Mouse (Mus musculus) forebrain, embryonic 15.5 days (tissue): ENCODE measurements at regions not wholly inside any gene's neighbourhood (a gene's known extent, or its start where the extent isn't known, plus 50 kb on each side); places are given as distances from the start of the nearest gene placed in this dataset.
"Not testable (repeated sequence)": the region's sequence is repeated elsewhere in the genome, so short reads cannot be mapped to it uniquely, and the experiment has no call there.

Experiments used
- ATAC-seq: fragments of 200-750 bp; cut with Nextera tagmentation; replicated peaks from 2 replicates; pipeline ENCODE4 v1.8.0; 2017; ENCODE audit warnings: mild to moderate bottlenecking, moderate TSS enrichment, moderate library complexity
- H3K27ac ChIP-seq: fragments of 300-500 bp; sonication (generic); replicated peaks from 2 replicates; pipeline ENCODE4 v1.5.1; 2015; ENCODE audit warnings: mild to moderate bottlenecking, inconsistent platforms
- H3K27me3 ChIP-seq: fragments of 300-500 bp; sonication (generic); 2 replicates; pipeline ENCODE4 v1.6.1; 2015; ENCODE audit warnings: inconsistent platforms
- H3K36me3 ChIP-seq: fragments of 300-500 bp; sonication (generic); 2 replicates; pipeline ENCODE4 v1.6.1; 2015; ENCODE audit warnings: mild to moderate bottlenecking, inconsistent platforms
- H3K4me1 ChIP-seq: fragments of 300-500 bp; sonication (generic); 2 replicates; pipeline ENCODE4 v1.6.1; 2015; ENCODE audit warnings: inconsistent platforms
- H3K4me2 ChIP-seq: fragments of 300-500 bp; sonication (generic); replicated peaks from 2 replicates; pipeline ENCODE4 v1.6.1; 2015; ENCODE audit warnings: mild to moderate bottlenecking, inconsistent platforms
- H3K4me3 ChIP-seq: fragments of 300-500 bp; sonication (generic); 2 replicates; pipeline ENCODE4 v1.5.1; 2015; ENCODE audit warnings: mild to moderate bottlenecking, inconsistent platforms
- H3K9ac ChIP-seq: fragments of 300-500 bp; sonication (generic); replicated peaks from 2 replicates; pipeline ENCODE4 v1.6.1; 2015; ENCODE audit warnings: mild to moderate bottlenecking, inconsistent platforms
- H3K9me3 ChIP-seq: fragments of 300-500 bp; sonication (generic); 2 replicates; pipeline ENCODE4 v1.6.1; 2016; ENCODE audit warnings: inconsistent platforms
- WGBS: fragments of 180-500 bp; shearing (Covaris S2); methylation state at CpG from one replicate; pipeline ENCODE4 v1.1.7; 2015; ENCODE audit warnings: mixed read lengths; 5-methylcytosine and 5-hydroxymethylcytosine counted together

- not testable (repeated sequence) for H3K4me1 ChIP-seq, H3K27me3 ChIP-seq, H3K36me3 ChIP-seq, H3K9ac ChIP-seq, H3K4me3 ChIP-seq, ATAC-seq, H3K27ac ChIP-seq, H3K9me3 ChIP-seq, H3K4me2 ChIP-seq
- 31% methylated on average over 10 of the region's 10 CpGs for WGBS
Measured at GRCm38 (mm10) chr9:11441241-11441997, 536.8 kb upstream of the Cntn5 start.

- Histone ChIP-seq H3K36me3 (no peaks in the 10 kb centered on the region), H3K4me2 (no peak overlapping the region), H3K9me3 (no peaks in the 10 kb centered on the region), H3K9ac (no peak overlapping the region), H3K27me3 (no peaks in the 10 kb centered on the region), H3K4me1 (no peaks in the 10 kb centered on the region), H3K4me3 (no peak overlapping the region), H3K27ac (no peak overlapping the region)
- WGBS, result 73% methylated on average over 1 of the region's 1 CpGs
- no peak for ATAC-seq
Measured at GRCm38 (mm10) chr9:11436443-11437167, 532.0 kb upstream of the Cntn5 start.

GRCm38 (mm10) chr9:11436014-11436413, 531.4 kb upstream of the Cntn5 start:
- Histone ChIP-seq H3K9ac (no peak overlapping the region), H3K4me1 (no peaks in the 10 kb centered on the region), H3K4me3 (no peak overlapping the region), H3K9me3 (no peaks in the 10 kb centered on the region), H3K27me3 (no peaks in the 10 kb centered on the region), H3K4me2 (no peak overlapping the region), H3K27ac (no peak overlapping the region), H3K36me3 (no peaks in the 10 kb centered on the region)
- no peak for ATAC-seq
- 61% methylated on average over 2 of the region's 2 CpGs for WGBS

- Histone ChIP-seq H3K9me3 (no peaks in the 10 kb centered on the region), H3K27ac (no peak overlapping the region), H3K9ac (no peak overlapping the region), H3K36me3 (no peaks in the 10 kb centered on the region), H3K27me3 (no peaks in the 10 kb centered on the region), H3K4me1 (no peaks in the 10 kb centered on the region), H3K4me3 (no peak overlapping the region), H3K4me2 (no peak overlapping the region)
- 29% methylated on average over 2 of the region's 2 CpGs for WGBS
- ATAC-seq, result no peak
Measured at GRCm38 (mm10) chr9:11435019-11435418, 530.4 kb upstream of the Cntn5 start.

- H3K4me2 ChIP-seq, result no peak overlapping the region
- 87% methylated on average over 3 of the region's 3 CpGs for WGBS
- H3K27me3 ChIP-seq, result no peaks in the 10 kb centered on the region
- H3K9me3 ChIP-seq, result no peaks in the 10 kb centered on the region
- H3K27ac ChIP-seq, result no peak overlapping the region
- H3K9ac ChIP-seq, result no peak overlapping the region
- no peak for ATAC-seq
- H3K4me3 ChIP-seq, result no peak overlapping the region
- no peaks in the 10 kb centered on the region for H3K4me1 ChIP-seq
- no peaks in the 10 kb centered on the region for H3K36me3 ChIP-seq
Measured at GRCm38 (mm10) chr9:11426473-11426872, 521.9 kb upstream of the Cntn5 start.

- Histone ChIP-seq H3K9me3 (no peaks in the 10 kb centered on the region), H3K27ac (no peak overlapping the region), H3K4me1 (no peaks in the 10 kb centered on the region), H3K27me3 (no peaks in the 10 kb centered on the region), H3K9ac (no peak overlapping the region), H3K36me3 (no peaks in the 10 kb centered on the region), H3K4me2 (no peak overlapping the region), H3K4me3 (no peak overlapping the region)
- no peak for ATAC-seq
- 85% methylated on average over 2 of the region's 2 CpGs for whole genome bisulfite sequencing
Measured at GRCm38 (mm10) chr9:11396829-11397228, 492.3 kb upstream of the Cntn5 start.

GRCm38 (mm10) chr9:11381648-11382075, 477.1 kb upstream of the Cntn5 start:
- H3K4me1 ChIP-seq, result no peaks in the 10 kb centered on the region
- no peaks in the 10 kb centered on the region for H3K27me3 ChIP-seq
- H3K9me3 ChIP-seq, result no peaks in the 10 kb centered on the region
- 95% methylated on average over 1 of the region's 1 CpGs for WGBS
- ATAC-seq, result no peak
- no peaks in the 10 kb centered on the region for H3K36me3 ChIP-seq
- no peak overlapping the region for H3K9ac ChIP-seq
- no peak overlapping the region for H3K4me2 ChIP-seq
- no peak overlapping the region for H3K27ac ChIP-seq
- H3K4me3 ChIP-seq, result no peak overlapping the region

- Histone ChIP-seq H3K27ac (no peak overlapping the region), H3K4me3 (no peak overlapping the region), H3K4me2 (no peak overlapping the region), H3K4me1 (no peaks in the 10 kb centered on the region), H3K36me3 (no peaks in the 10 kb centered on the region), H3K9me3 (no peaks in the 10 kb centered on the region), H3K27me3 (no peaks in the 10 kb centered on the region), H3K9ac (no peak overlapping the region)
- 89% methylated on average over 7 of the region's 7 CpGs for WGBS
- ATAC-seq, result no peak
Measured at GRCm38 (mm10) chr9:11380531-11380930, 476.0 kb upstream of the Cntn5 start.

GRCm38 (mm10) chr9:11378046-11378445, 473.5 kb upstream of the Cntn5 start:
- H3K9ac ChIP-seq, result no peak overlapping the region
- H3K4me2 ChIP-seq, result no peak overlapping the region
- no peaks in the 10 kb centered on the region for H3K36me3 ChIP-seq
- H3K27me3 ChIP-seq, result no peaks in the 10 kb centered on the region
- no peak overlapping the region for H3K27ac ChIP-seq
- H3K4me3 ChIP-seq, result no peak overlapping the region
- no peaks in the 10 kb centered on the region for H3K9me3 ChIP-seq
- ATAC-seq, result no peak
- no peaks in the 10 kb centered on the region for H3K4me1 ChIP-seq
- WGBS, result 85% methylated on average over 4 of the region's 4 CpGs

GRCm38 (mm10) chr9:11377586-11377985, 473.0 kb upstream of the Cntn5 start:
- Histone ChIP-seq H3K36me3 (no peaks in the 10 kb centered on the region), H3K27me3 (no peaks in the 10 kb centered on the region), H3K4me2 (no peak overlapping the region), H3K27ac (no peak overlapping the region), H3K9me3 (no peaks in the 10 kb centered on the region), H3K4me3 (no peak overlapping the region), H3K9ac (no peak overlapping the region), H3K4me1 (no peaks in the 10 kb centered on the region)
- 77% methylated on average over 4 of the region's 4 CpGs for WGBS
- ATAC-seq, result no peak

- no peaks in the 10 kb centered on the region for H3K27me3 ChIP-seq
- no peak overlapping the region for H3K9ac ChIP-seq
- H3K4me2 ChIP-seq, result no peak overlapping the region
- no peaks in the 10 kb centered on the region for H3K9me3 ChIP-seq
- H3K27ac ChIP-seq, result no peak overlapping the region
- H3K4me1 ChIP-seq, result no peaks in the 10 kb centered on the region
- WGBS, result 97% methylated on average over 2 of the region's 2 CpGs
- no peak for ATAC-seq
- H3K4me3 ChIP-seq, result no peak overlapping the region
- H3K36me3 ChIP-seq, result no peaks in the 10 kb centered on the region
Measured at GRCm38 (mm10) chr9:11373294-11373903, 468.8 kb upstream of the Cntn5 start.

- ATAC-seq, result no peak
- H3K36me3 ChIP-seq, result no peaks in the 10 kb centered on the region
- no peak overlapping the region for H3K4me2 ChIP-seq
- no peak overlapping the region for H3K9ac ChIP-seq
- WGBS, result 67% methylated on average over 1 of the region's 1 CpGs
- no peaks in the 10 kb centered on the region for H3K9me3 ChIP-seq
- no peaks in the 10 kb centered on the region for H3K27me3 ChIP-seq
- H3K4me3 ChIP-seq, result no peak overlapping the region
- no peak overlapping the region for H3K27ac ChIP-seq
- no peaks in the 10 kb centered on the region for H3K4me1 ChIP-seq
Measured at GRCm38 (mm10) chr9:11368056-11368455, 463.5 kb upstream of the Cntn5 start.
